Mouse (Mus musculus) brown adipose tissue, adult 24 weeks (tissue): ENCODE data around the gene Spag9. TPM values are rescaled to one million over a fixed set of nuclear protein-coding genes. Genes with fewer than 3 reads are reported as not detected.

Source experiments
- H3K27ac ChIP-seq: fragments of 200-500 bp; replicated peaks from 2 replicates; pipeline ENCODE4 v1.5.1; 2012; ENCODE audit warnings: low read depth, mild to moderate bottlenecking, low read length
- H3K4me1 ChIP-seq: fragments of 200-500 bp; 2 replicates; pipeline ENCODE4 v1.6.1; 2012; ENCODE audit warnings: low read length, mixed read lengths; ENCODE audit not compliant: control insufficient read depth, insufficient read depth, insufficient read length
- H3K4me3 ChIP-seq: fragments of 200-500 bp; 2 replicates; pipeline ENCODE4 v1.5.1; 2012; ENCODE audit warnings: low read depth, mild to moderate bottlenecking, low read length, moderate library complexity; ENCODE audit not compliant: insufficient read depth
- polyA plus RNA-seq: library from polyadenylated mRNA; stranded (reverse); fragments of >200 nt; gene quantifications from 2 replicates; pipeline ENCODE4 v1.2.4, GENCODE M21; 2012; ENCODE audit not compliant: missing spikeins, insufficient read depth, insufficient read length

The Spag9 gene
- polyA plus RNA-seq, 1 experiment = 45.7 TPM

GRCm38 (mm10) chr11:93968848-93969128, 27.1 kb upstream of the Spag9 start:
- peak overlapping the region; percentile 24; the same call in 1 of the 2 replicates for H3K4me3 ChIP-seq
- H3K27ac ChIP-seq = peak overlapping the region; percentile 35
- peaks cover 7% of the 10 kb centered on the region; the same call in 1 of the 2 replicates for H3K4me1 ChIP-seq

GRCm38 (mm10) chr11:93969171-93969570, 26.7 kb upstream of the Spag9 start:
- no peak overlapping the region for H3K4me3 ChIP-seq
- peak overlapping the region; percentile 35; the same call in 1 of the 2 replicates for H3K27ac ChIP-seq
- H3K4me1 ChIP-seq = peaks cover 7% of the 10 kb centered on the region; the same call in 1 of the 2 replicates

- Histone ChIP-seq H3K4me1 (peaks cover 7% of the 10 kb centered on the region; the same call in 1 of the 2 replicates), H3K27ac (no peak overlapping the region; the same call in 1 of the 2 replicates), H3K4me3 (no peak overlapping the region)
Measured at GRCm38 (mm10) chr11:93969799-93970198, 26.1 kb upstream of the Spag9 start.

- Histone ChIP-seq H3K4me1 (peaks cover 2% of the 10 kb centered on the region; the same call in 1 of the 2 replicates), H3K4me3 (no peak overlapping the region), H3K27ac (0 out of 2 replicates have a peak overlapping the region, but pooled peaks have one; percentile 15)
Measured at GRCm38 (mm10) chr11:93972951-93973350, 22.9 kb upstream of the Spag9 start.

GRCm38 (mm10) chr11:93979502-93980049, 16.3 kb upstream of the Spag9 start:
- H3K4me3 ChIP-seq = no peak overlapping the region
- H3K4me1 ChIP-seq = no peaks in the 10 kb centered on the region
- H3K27ac ChIP-seq = no peak overlapping the region

- Histone ChIP-seq H3K4me3 (no peak overlapping the region), H3K4me1 (peaks cover 21% of the 10 kb centered on the region)
Measured at GRCm38 (mm10) chr11:93984619-93985018, 11.3 kb upstream of the Spag9 start.

GRCm38 (mm10) chr11:93985265-93985664, 10.6 kb upstream of the Spag9 start:
- Histone ChIP-seq H3K27ac (no peak overlapping the region), H3K4me1 (peaks cover 22% of the 10 kb centered on the region), H3K4me3 (no peak overlapping the region)

More at GRCm38 (mm10) chr11:93984619-93985018, 11.3 kb upstream of the Spag9 start:
- no peak overlapping the region for H3K27ac ChIP-seq

- Histone ChIP-seq H3K4me3 (no peak overlapping the region), H3K27ac (no peak overlapping the region), H3K4me1 (peaks cover 22% of the 10 kb centered on the region)
Measured at GRCm38 (mm10) chr11:93986298-93986697, 9.6 kb upstream of the Spag9 start.

GRCm38 (mm10) chr11:93987026-93987425, 8.9 kb upstream of the Spag9 start:
- no peak overlapping the region for H3K4me3 ChIP-seq
- peak overlapping the region; percentile 98 for H3K27ac ChIP-seq
- H3K4me1 ChIP-seq = peaks cover 22% of the 10 kb centered on the region

GRCm38 (mm10) chr11:93987625-93988327, 8.1 kb upstream of the Spag9 start:
- Histone ChIP-seq H3K4me3 (no peak overlapping the region), H3K4me1 (peaks cover 22% of the 10 kb centered on the region), H3K27ac (peak overlapping the region; percentile 98)

GRCm38 (mm10) chr11:93988328-93989062, 7.4 kb upstream of the Spag9 start:
- H3K4me3 ChIP-seq = no peak overlapping the region
- peaks cover 22% of the 10 kb centered on the region for H3K4me1 ChIP-seq
- H3K27ac ChIP-seq = peak overlapping the region; percentile 98

GRCm38 (mm10) chr11:93994531-93994930, 1.4 kb upstream of the Spag9 start:
- peak overlapping the region; percentile 67 for H3K4me3 ChIP-seq
- peak overlapping the region; percentile 99 for H3K27ac ChIP-seq
- H3K4me1 ChIP-seq = peaks cover 11% of the 10 kb centered on the region

- H3K4me3 ChIP-seq = peak overlapping the region; percentile 67
- H3K27ac ChIP-seq = peak overlapping the region; percentile 99
- peaks cover 9% of the 10 kb centered on the region for H3K4me1 ChIP-seq
Measured at GRCm38 (mm10) chr11:93995111-93995719, 676 bp upstream of the Spag9 start.

GRCm38 (mm10) chr11:93996306-93997140, 632 bp downstream of the Spag9 start:
- Histone ChIP-seq H3K4me1 (peaks cover 9% of the 10 kb centered on the region), H3K27ac (peak overlapping the region; percentile 96), H3K4me3 (peak overlapping the region; percentile 99)
